Mouse (Mus musculus) C2C12 (cell line): ENCODE measurements at regions not wholly inside any gene's neighbourhood (a gene's known extent, or its start where the extent isn't known, plus 50 kb on each side); places are given as distances from the start of the nearest gene placed in this dataset.

Experiments used
- CTCF ChIP-seq: IDR thresholded peaks from one replicate; pipeline ENCODE4 v1.5.1; 2011; ENCODE audit not compliant: control insufficient read depth, insufficient read depth, insufficient read length
- MAX ChIP-seq: IDR thresholded peaks from one replicate; pipeline ENCODE4 v1.6.1; 2011; ENCODE audit warnings: mild to moderate bottlenecking, control low read depth
- MYOG ChIP-seq: IDR thresholded peaks from one replicate; pipeline ENCODE4 v1.6.1; 2011; ENCODE audit not compliant: control insufficient read depth, insufficient read length; ENCODE audit errors: extremely low read depth

- TF ChIP-seq CTCF (no peak), MYOG (no peak), MAX (no peak)
Observed at GRCm38 (mm10) chr10:122553124-122553822, 105.0 kb downstream of the Avpr1a start.
